Mouse (Mus musculus) kidney, adult 11 months (tissue): ENCODE data around the gene 4930558C23Rik.
"Not testable (repeated sequence)": the region's sequence is repeated elsewhere in the genome, so short reads cannot be mapped to it uniquely, and the experiment has no call there.

Experiments used
- DNase-seq: peaks from one replicate; pipeline ENCODE4 v3.0.0; 2022

Gene 4930558C23Rik

GRCm38 (mm10) chr3:95370101-95370500, 32.5 kb downstream of the 4930558C23Rik start:
- DNase-seq, result no peak

GRCm38 (mm10) chr3:95360276-95360675, 42.4 kb downstream of the 4930558C23Rik start:
- not testable (repeated sequence) for DNase-seq

- DNase-seq, result no peak
These were observed 44.9 kb downstream of the 4930558C23Rik start for GRCm38 (mm10) chr3:95357746-95358145.

- peak; percentile 87 for DNase-seq
These were observed 45.8 kb downstream of the 4930558C23Rik start, which contains the start of gene Setdb1 for GRCm38 (mm10) chr3:95356701-95357449. TSS of gene Setdb1 (minus strand) at chr3:95357202.

GRCm38 (mm10) chr3:95355911-95356544, 46.6 kb downstream of the 4930558C23Rik start:
- DNase-seq, result not testable (repeated sequence)

GRCm38 (mm10) chr3:95349491-95349890, 53.1 kb downstream of the 4930558C23Rik start:
- DNase-seq, result no peak

- DNase-seq, result not testable (repeated sequence)
These were observed 54.3 kb downstream of the 4930558C23Rik start for GRCm38 (mm10) chr3:95348343-95348742.

- DNase-seq, result no peak
These were observed 56.2 kb downstream of the 4930558C23Rik start for GRCm38 (mm10) chr3:95346454-95346853.

- DNase-seq, result not testable (repeated sequence)
These were observed 59.2 kb downstream of the 4930558C23Rik start for GRCm38 (mm10) chr3:95343356-95344000.

GRCm38 (mm10) chr3:95338251-95338650, 64.4 kb downstream of the 4930558C23Rik start:
- no peak for DNase-seq

GRCm38 (mm10) chr3:95337345-95337744, 65.3 kb downstream of the 4930558C23Rik start:
- no peak for DNase-seq
